In the genomic region with DNA sequence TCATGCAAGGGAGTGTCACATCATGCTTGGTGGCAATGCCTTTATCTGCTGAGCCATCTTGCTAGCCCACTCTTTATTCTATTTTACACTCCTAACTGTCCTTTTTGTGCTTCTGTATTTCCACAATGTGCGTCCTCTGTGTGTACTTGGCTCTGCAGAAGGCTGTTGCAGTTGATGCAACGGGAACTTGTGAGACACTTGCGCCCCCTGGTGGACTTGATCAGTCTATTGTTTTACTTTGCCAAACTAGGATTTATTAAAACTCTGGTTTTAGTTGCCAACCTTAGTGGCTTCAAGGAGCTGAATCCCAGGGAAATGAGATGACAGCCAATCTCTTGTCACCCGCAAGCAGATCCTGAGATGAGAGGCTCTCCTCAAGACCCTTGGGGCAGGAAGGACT, we compare ENCODE assay signal across 8 mouse cellular contexts. TPM values are rescaled to one million over a fixed set of nuclear protein-coding genes. Genes with fewer than 3 reads are reported as not detected.
DNase-seq lines count a peak whose midpoint lies in the region; ATAC-seq lines count a peak whose summit lies in the region.

No protein-coding gene starts in this region.

- ATAC-seq in intestine, embryonic 14.5 days (replicated peaks; ENCODE audit: low FRiP score, low TSS enrichment, low read depth): no peak
- no peak for ATAC-seq in intestine, embryonic 15.5 days

- no peak overlapping the region for H3K4me2 ChIP-seq in intestine, embryonic 14.5 days (ENCODE audit: low read length)
- no peak overlapping the region for H3K4me2 ChIP-seq in intestine, embryonic 15.5 days (replicated peaks)

- no peaks in the 10 kb centered on the region for H3K9me3 ChIP-seq in intestine, embryonic 14.5 days (ENCODE audit: control insufficient read depth, low read length)
- H3K9me3 ChIP-seq in intestine, embryonic 15.5 days: no peaks in the 10 kb centered on the region
- H3K9me3 ChIP-seq in limb, embryonic 10.5 days (replicated peaks): no peaks in the 10 kb centered on the region

- DNase-seq in intestine, embryonic 14.5 days (ENCODE audit: low spot score): peak; percentile 87
- peak; percentile 79 to 95 for DNase-seq in adrenal gland, adult (ENCODE audit: inconsistent age in 2 of 2, low spot score in 1 of 2)
- peak; percentile 91 for DNase-seq in embryo, embryonic 10 days (ENCODE audit: low spot score)
- DNase-seq in heart, postnatal 25 days (ENCODE audit: low spot score): peak; percentile 37
- DNase-seq in limb, embryonic 10.5 days (ENCODE audit: low spot score): peak; percentile 86
- DNase-seq in ovary, adult 18-20 months (ENCODE audit: low spot score): peak; percentile 51
- peak; percentile 69 for DNase-seq in testis, postnatal 14 days (ENCODE audit: low spot score)

- no peaks in the 10 kb centered on the region for H3K27me3 ChIP-seq in intestine, embryonic 14.5 days (replicated peaks; ENCODE audit: control insufficient read depth, insufficient read depth, low read length)
- H3K27me3 ChIP-seq in intestine, embryonic 15.5 days (replicated peaks): no peaks in the 10 kb centered on the region
- H3K27me3 ChIP-seq in limb, embryonic 10.5 days (ENCODE audit: low read depth, poor library complexity, severe bottlenecking): no peaks in the 10 kb centered on the region

- H3K4me1 ChIP-seq in intestine, embryonic 14.5 days (replicated peaks; ENCODE audit: control insufficient read depth, insufficient read depth, low read length): peaks cover 6% of the 10 kb centered on the region; the same call in 1 of the 2 replicates
- peaks cover 8% of the 10 kb centered on the region for H3K4me1 ChIP-seq in intestine, embryonic 15.5 days (replicated peaks)
- H3K4me1 ChIP-seq in limb, embryonic 10.5 days: 0 out of 2 replicates have a peak, but pooled peaks cover 4% of the 10 kb centered on the region

- H3K27ac ChIP-seq in intestine, embryonic 14.5 days (ENCODE audit: low read depth): 0 out of 2 replicates have a peak overlapping the region, but pooled peaks have one; percentile 78
- no peak overlapping the region for H3K27ac ChIP-seq in intestine, embryonic 15.5 days
- H3K27ac ChIP-seq in limb, embryonic 10.5 days: no peak overlapping the region

- H3K9ac ChIP-seq in intestine, embryonic 14.5 days (ENCODE audit: low read length): no peak overlapping the region
- H3K9ac ChIP-seq in intestine, embryonic 15.5 days: no peak overlapping the region

- WGBS in intestine, embryonic 14.5 days: 26% methylated on average over 4 of the region's 4 CpGs
- WGBS in intestine, embryonic 15.5 days: 21% methylated on average over 4 of the region's 4 CpGs
- WGBS in limb, embryonic 10.5 days: 25% methylated on average over 4 of the region's 4 CpGs

- no peak overlapping the region for H3K4me3 ChIP-seq in intestine, embryonic 14.5 days (ENCODE audit: low read depth, low read length)
- H3K4me3 ChIP-seq in intestine, embryonic 15.5 days (replicated peaks): no peak overlapping the region
- H3K4me3 ChIP-seq in limb, embryonic 10.5 days: no peak overlapping the region

- intact Hi-C loops in heart, postnatal 25 days (cut with DNase I): loop anchor here (1.0 kb wide), 1 partner anchor 29 kb away; no protein-coding TSS in a partner anchor

- H3K36me3 ChIP-seq in intestine, embryonic 14.5 days (ENCODE audit: control insufficient read depth, insufficient read depth, low read length): no peaks in the 10 kb centered on the region
- no peaks in the 10 kb centered on the region for H3K36me3 ChIP-seq in intestine, embryonic 15.5 days
- no peaks in the 10 kb centered on the region for H3K36me3 ChIP-seq in limb, embryonic 10.5 days

RNA-seq across cellular contexts. Expression of gene Gstp2, which starts 2.0 kb away (rescaled TPM):
- 7.8 and 8.8 TPM in 2 replicates for polyA plus RNA-seq in intestine, embryonic 14.5 days (2014; fragmentation: Nextera tagmentation; extraction: Ambion mirVana)
- polyA plus RNA-seq in intestine, embryonic 15.5 days (2015; fragmentation: Nextera tagmentation; extraction: Ambion mirVana): 24.3 and 35.8 TPM in 2 replicates
- 100 to 1,000 TPM in 1 of 2 experiments, 10 to 100 TPM in 1; 87.8 to 116 TPM for total RNA-seq in heart, postnatal 25 days (2021)
- polyA plus RNA-seq in limb, embryonic 10.5 days (2016; fragmentation: Nextera tagmentation; extraction: Ambion mirVana): 0.62 and 0.88 TPM in 2 replicates

RNA-seq across cellular contexts. Expression of gene Gstp1, which starts 10.1 kb away (rescaled TPM):
- polyA plus RNA-seq in intestine, embryonic 14.5 days (2014; fragmentation: Nextera tagmentation; extraction: Ambion mirVana): 746 and 810 TPM in 2 replicates
- polyA plus RNA-seq in intestine, embryonic 15.5 days (2015; fragmentation: Nextera tagmentation; extraction: Ambion mirVana): 973 and 1,014 TPM in 2 replicates
- total RNA-seq in heart, postnatal 25 days (2021): 100 to 1,000 TPM; 321 to 327 TPM
- polyA plus RNA-seq in limb, embryonic 10.5 days (2016; fragmentation: Nextera tagmentation; extraction: Ambion mirVana): 478 and 510 TPM in 2 replicates

RNA-seq across cellular contexts. Expression of gene Gstp3, which starts 11.5 kb away (rescaled TPM):
- polyA plus RNA-seq in intestine, embryonic 14.5 days (2014; fragmentation: Nextera tagmentation; extraction: Ambion mirVana): 1.0 and 1.3 TPM in 2 replicates
- polyA plus RNA-seq in intestine, embryonic 15.5 days (2015; fragmentation: Nextera tagmentation; extraction: Ambion mirVana): 6.9 and 9.2 TPM in 2 replicates
- total RNA-seq in heart, postnatal 25 days (2021): not detected
- polyA plus RNA-seq in limb, embryonic 10.5 days (2016; fragmentation: Nextera tagmentation; extraction: Ambion mirVana): not detected in 2 replicates

RNA-seq across cellular contexts. Expression of gene Cabp2, which starts 33.5 kb away (rescaled TPM):
- 0.57 TPM in 1 of 2 replicates, not detected in the other for polyA plus RNA-seq in intestine, embryonic 14.5 days (2014; fragmentation: Nextera tagmentation; extraction: Ambion mirVana)
- 1.7 and 2.8 TPM in 2 replicates for polyA plus RNA-seq in intestine, embryonic 15.5 days (2015; fragmentation: Nextera tagmentation; extraction: Ambion mirVana)
- not detected for total RNA-seq in heart, postnatal 25 days (2021)
- polyA plus RNA-seq in limb, embryonic 10.5 days (2016; fragmentation: Nextera tagmentation; extraction: Ambion mirVana): not detected in 2 replicates

RNA-seq across cellular contexts. Expression of gene Ndufv1, which starts 35.3 kb away (rescaled TPM):
- 247 and 248 TPM in 2 replicates for polyA plus RNA-seq in intestine, embryonic 14.5 days (2014; fragmentation: Nextera tagmentation; extraction: Ambion mirVana)
- 241 and 274 TPM in 2 replicates for polyA plus RNA-seq in intestine, embryonic 15.5 days (2015; fragmentation: Nextera tagmentation; extraction: Ambion mirVana)
- total RNA-seq in heart, postnatal 25 days (2021): 1,000 to 10,000 TPM; 1,136 to 1,167 TPM
- 220 and 221 TPM in 2 replicates for polyA plus RNA-seq in limb, embryonic 10.5 days (2016; fragmentation: Nextera tagmentation; extraction: Ambion mirVana)

Comparison
In these comparisons a context has a peak if more than half of its experiments do, and no peak if none do; other contexts are left out.
1. DNase-seq: peak in every context shown above with its lines; median percentile 91 in embryo, embryonic 10 days; 87 in intestine, embryonic 14.5 days; 87 in adrenal gland, adult; 86 in limb, embryonic 10.5 days; 69 in testis, postnatal 14 days; 51 in ovary, adult 18-20 months; 37 in heart, postnatal 25 days.